Mouse (Mus musculus): ENCODE results near the gene Ubp1.

GRCm38 (mm10) chr9:113932501-113932900, 1.8 kb downstream of the Ubp1 start:
- TF ChIP-seq BHLHE40 (IDR thresholded peaks at IDR 0.05; ENCODE audit: low read depth, low read length) (no peak), EP300 (IDR thresholded peaks at IDR 0.05; ENCODE audit: low read length) (no peak), MAX (IDR thresholded peaks at IDR 0.05; ENCODE audit: low read length) (no peak), USF1 (IDR thresholded peaks at IDR 0.05; ENCODE audit: low read depth, low read length) (no peak), ZC3H11A (IDR thresholded peaks at IDR 0.05; ENCODE audit: low read depth, low read length) (no peak), UBTF (IDR thresholded peaks at IDR 0.05; ENCODE audit: low read depth, low read length) (no peak)

All from CH12.LX (cell line).